Mouse (Mus musculus) MEL-GATA-1-ER (cell line): ENCODE data around the gene Gm10203.

Source experiments
- DNase-seq: peaks from one replicate; pipeline ENCODE4 v3.0.0-alpha.2; 2012; ENCODE audit warnings: low read depth; ENCODE audit errors: extremely low read depth

Gene Gm10203

GRCm38 (mm10) chr6:149179064-149179463, 49.1 kb downstream of the Gm10203 start:
- peak; percentile 92 for DNase-seq
